Mouse (Mus musculus): ENCODE data around the gene Casp3. TPM values are rescaled to one million over a fixed set of nuclear protein-coding genes. Genes with fewer than 3 reads are reported as not detected.

Gene Casp3
- polyA plus RNA-seq, 1 experiment from 2014 or later = 149 TPM

GRCm38 (mm10) chr8:46615936-46616335 lies 1.2 kb upstream of the Casp3 start:
- H3K9me3 ChIP-seq = no peaks in the 10 kb centered on the region
- H3K27ac ChIP-seq (replicated peaks) = no peak overlapping the region; the same call in 1 of the 2 replicates
- no peak for DNase-seq (ENCODE audit: low spot score)
- H3K4me3 ChIP-seq = peak overlapping the region; percentile 80
- 87% methylated on average over 8 of the region's 8 CpGs for WGBS
- H3K36me3 ChIP-seq (replicated peaks) = no peaks in the 10 kb centered on the region
- no peaks in the 10 kb centered on the region for H3K27me3 ChIP-seq (replicated peaks; ENCODE audit: low read depth, poor library complexity, severe bottlenecking)
- peaks cover 38% of the 10 kb centered on the region for H3K4me1 ChIP-seq

GRCm38 (mm10) chr8:46617690-46618620 lies 864 bp downstream of the Casp3 start:
- peaks cover 35% of the 10 kb centered on the region for H3K4me1 ChIP-seq
- no peaks in the 10 kb centered on the region for H3K27me3 ChIP-seq (replicated peaks; ENCODE audit: low read depth, poor library complexity, severe bottlenecking)
- H3K9me3 ChIP-seq = no peaks in the 10 kb centered on the region
- H3K4me3 ChIP-seq = peak overlapping the region; percentile 80
- H3K27ac ChIP-seq (replicated peaks) = peak overlapping the region; percentile 96
- WGBS = under 1% methylated on average over 38 of the region's 38 CpGs
- DNase-seq (ENCODE audit: low spot score) = no peak
- peaks cover 10% of the 10 kb centered on the region; the same call in 1 of the 2 replicates for H3K36me3 ChIP-seq (replicated peaks)

GRCm38 (mm10) chr8:46618639-46619320 lies 1.7 kb downstream of the Casp3 start:
- Histone ChIP-seq H3K4me1 (peaks cover 27% of the 10 kb centered on the region), H3K9me3 (no peaks in the 10 kb centered on the region), H3K36me3 (replicated peaks) (peaks cover 12% of the 10 kb centered on the region), H3K27ac (replicated peaks) (peak overlapping the region; percentile 96), H3K27me3 (replicated peaks; ENCODE audit: low read depth, poor library complexity, severe bottlenecking) (no peaks in the 10 kb centered on the region), H3K4me3 (peak overlapping the region; percentile 80)
- 4% methylated on average over 10 of the region's 10 CpGs for WGBS
- no peak for DNase-seq (ENCODE audit: low spot score)

- no peak for DNase-seq (ENCODE audit: low spot score)
- H3K9me3 ChIP-seq = no peaks in the 10 kb centered on the region
- peaks cover 26% of the 10 kb centered on the region for H3K36me3 ChIP-seq (replicated peaks)
- H3K27ac ChIP-seq (replicated peaks) = no peak overlapping the region
- WGBS = 88% methylated on average over 9 of the region's 9 CpGs
- H3K27me3 ChIP-seq (replicated peaks; ENCODE audit: low read depth, poor library complexity, severe bottlenecking) = no peaks in the 10 kb centered on the region
- H3K4me1 ChIP-seq = peaks cover 23% of the 10 kb centered on the region
- H3K4me3 ChIP-seq = no peak overlapping the region
Measured at GRCm38 (mm10) chr8:46622446-46623270, 5.6 kb downstream of the Casp3 start.

GRCm38 (mm10) chr8:46625166-46625565 lies 8.1 kb downstream of the Casp3 start:
- peaks cover 9% of the 10 kb centered on the region for H3K4me1 ChIP-seq
- no peaks in the 10 kb centered on the region for H3K27me3 ChIP-seq (replicated peaks; ENCODE audit: low read depth, poor library complexity, severe bottlenecking)
- WGBS = 75% methylated on average over 1 of the region's 1 CpGs
- H3K36me3 ChIP-seq (replicated peaks) = peaks cover 48% of the 10 kb centered on the region
- H3K27ac ChIP-seq (replicated peaks) = no peak overlapping the region
- H3K4me3 ChIP-seq = no peak overlapping the region
- H3K9me3 ChIP-seq = no peaks in the 10 kb centered on the region
- DNase-seq (ENCODE audit: low spot score) = no peak

- H3K27me3 ChIP-seq (replicated peaks; ENCODE audit: low read depth, poor library complexity, severe bottlenecking) = no peaks in the 10 kb centered on the region
- H3K36me3 ChIP-seq (replicated peaks) = peaks cover 63% of the 10 kb centered on the region
- no peaks in the 10 kb centered on the region for H3K9me3 ChIP-seq
- no peak overlapping the region for H3K27ac ChIP-seq (replicated peaks)
- DNase-seq (ENCODE audit: low spot score) = no peak
- peaks cover 9% of the 10 kb centered on the region for H3K4me1 ChIP-seq
- WGBS = 94% methylated on average over 5 of the region's 5 CpGs
- H3K4me3 ChIP-seq = no peak overlapping the region
Measured at GRCm38 (mm10) chr8:46626642-46627041, 9.6 kb downstream of the Casp3 start.

- peaks cover 9% of the 10 kb centered on the region for H3K4me1 ChIP-seq
- WGBS = 69% methylated on average over 7 of the region's 7 CpGs
- no peaks in the 10 kb centered on the region for H3K9me3 ChIP-seq
- no peak overlapping the region for H3K4me3 ChIP-seq
- H3K27me3 ChIP-seq (replicated peaks; ENCODE audit: low read depth, poor library complexity, severe bottlenecking) = no peaks in the 10 kb centered on the region
- H3K36me3 ChIP-seq (replicated peaks) = peaks cover 65% of the 10 kb centered on the region
- no peak for DNase-seq (ENCODE audit: low spot score)
- H3K27ac ChIP-seq (replicated peaks) = no peak overlapping the region
Measured at GRCm38 (mm10) chr8:46627881-46628280, 10.8 kb downstream of the Casp3 start.

GRCm38 (mm10) chr8:46628645-46629044 lies 11.6 kb downstream of the Casp3 start:
- H3K36me3 ChIP-seq (replicated peaks) = peaks cover 71% of the 10 kb centered on the region
- H3K27me3 ChIP-seq (replicated peaks; ENCODE audit: low read depth, poor library complexity, severe bottlenecking) = no peaks in the 10 kb centered on the region
- 97% methylated on average over 1 of the region's 1 CpGs for WGBS

GRCm38 (mm10) chr8:46630422-46630821 lies 13.3 kb downstream of the Casp3 start:
- DNase-seq (ENCODE audit: low spot score) = no peak
- whole genome bisulfite sequencing = 96% methylated on average over 3 of the region's 3 CpGs
- Histone ChIP-seq H3K27me3 (replicated peaks; ENCODE audit: low read depth, poor library complexity, severe bottlenecking) (no peaks in the 10 kb centered on the region), H3K27ac (replicated peaks) (no peak overlapping the region), H3K36me3 (replicated peaks) (peaks cover 86% of the 10 kb centered on the region), H3K4me3 (no peak overlapping the region), H3K4me1 (peaks cover 3% of the 10 kb centered on the region), H3K9me3 (no peaks in the 10 kb centered on the region)

More at GRCm38 (mm10) chr8:46628645-46629044, 11.6 kb downstream of the Casp3 start:
- no peak overlapping the region for H3K4me3 ChIP-seq
- no peak for DNase-seq (ENCODE audit: low spot score)
- no peaks in the 10 kb centered on the region for H3K9me3 ChIP-seq
- peaks cover 9% of the 10 kb centered on the region for H3K4me1 ChIP-seq
- H3K27ac ChIP-seq (replicated peaks) = no peak overlapping the region

- no peaks in the 10 kb centered on the region for H3K9me3 ChIP-seq
- no peak for DNase-seq (ENCODE audit: low spot score)
- WGBS = 94% methylated on average over 4 of the region's 4 CpGs
- no peak overlapping the region for H3K27ac ChIP-seq (replicated peaks)
- no peaks in the 10 kb centered on the region for H3K27me3 ChIP-seq (replicated peaks; ENCODE audit: low read depth, poor library complexity, severe bottlenecking)
- H3K4me3 ChIP-seq = no peak overlapping the region
- peaks cover 3% of the 10 kb centered on the region for H3K4me1 ChIP-seq
- peaks cover 91% of the 10 kb centered on the region for H3K36me3 ChIP-seq (replicated peaks)
Measured at GRCm38 (mm10) chr8:46630932-46631331, 13.8 kb downstream of the Casp3 start.

- 82% methylated on average over 6 of the region's 6 CpGs for WGBS
- H3K27ac ChIP-seq (replicated peaks) = no peak overlapping the region
- H3K4me3 ChIP-seq = no peak overlapping the region
- H3K27me3 ChIP-seq (replicated peaks; ENCODE audit: low read depth, poor library complexity, severe bottlenecking) = no peaks in the 10 kb centered on the region
- no peaks in the 10 kb centered on the region for H3K4me1 ChIP-seq
- H3K36me3 ChIP-seq (replicated peaks) = peaks cover 83% of the 10 kb centered on the region
- no peak for DNase-seq (ENCODE audit: low spot score)
- H3K9me3 ChIP-seq = no peaks in the 10 kb centered on the region
Measured at GRCm38 (mm10) chr8:46639010-46639571, 22.0 kb downstream of the Casp3 start.

GRCm38 (mm10) chr8:46639852-46640251 lies 22.8 kb downstream of the Casp3 start:
- no peak for DNase-seq (ENCODE audit: low spot score)
- WGBS = 90% methylated on average over 5 of the region's 5 CpGs
- Histone ChIP-seq H3K9me3 (no peaks in the 10 kb centered on the region), H3K36me3 (replicated peaks) (peaks cover 75% of the 10 kb centered on the region), H3K4me1 (no peaks in the 10 kb centered on the region), H3K27me3 (replicated peaks; ENCODE audit: low read depth, poor library complexity, severe bottlenecking) (no peaks in the 10 kb centered on the region), H3K27ac (replicated peaks) (no peak overlapping the region), H3K4me3 (no peak overlapping the region)

Data from embryonic facial prominence, embryonic 10.5 days (tissue).